Mouse (Mus musculus) testis, adult 2 months (tissue): ENCODE results near the gene Tsga10. TPM values are rescaled to one million over a fixed set of nuclear protein-coding genes. Genes with fewer than 3 reads are reported as not detected.

Experiments
- H3K27ac ChIP-seq: fragments of 200-500 bp; 2 replicates; pipeline ENCODE4 v1.5.1; 2012; ENCODE audit warnings: low read depth, low read length; ENCODE audit not compliant: control insufficient read depth, insufficient read depth
- H3K27me3 ChIP-seq: fragments of 200-500 bp; 2 replicates; pipeline ENCODE4 v1.6.1; 2012; ENCODE audit warnings: mild to moderate bottlenecking, low read length, moderate library complexity; ENCODE audit not compliant: control insufficient read depth, insufficient read depth
- H3K36me3 ChIP-seq: fragments of 200-500 bp; 2 replicates; pipeline ENCODE4 v1.6.1; 2012; ENCODE audit warnings: mild to moderate bottlenecking, low read length; ENCODE audit not compliant: control insufficient read depth, insufficient read depth
- H3K4me1 ChIP-seq: fragments of 200-500 bp; 2 replicates; pipeline ENCODE4 v1.6.1; 2012; ENCODE audit warnings: low read length; ENCODE audit not compliant: control insufficient read depth, insufficient read depth
- H3K4me3 ChIP-seq: fragments of 200-500 bp; 2 replicates; pipeline ENCODE4 v1.5.1; 2012; ENCODE audit warnings: low read depth, mild to moderate bottlenecking, low read length, moderate library complexity, mixed read lengths; ENCODE audit not compliant: control insufficient read depth
- CTCF ChIP-seq: fragments of 200-500 bp; IDR thresholded peaks from 2 replicates; pipeline ENCODE4 v1.5.1; 2012; ENCODE audit warnings: low read depth, mild to moderate bottlenecking, inconsistent platforms, low read length, moderate library complexity; ENCODE audit not compliant: control insufficient read depth, insufficient read depth, insufficient replicate concordance
- POLR2A ChIP-seq: fragments of 200-500 bp; IDR thresholded peaks from 2 replicates; pipeline ENCODE4 v1.6.1; 2012; ENCODE audit warnings: low read depth, mild to moderate bottlenecking, inconsistent platforms, low read length, moderate library complexity; ENCODE audit not compliant: control insufficient read depth
- polyA plus RNA-seq: library from polyadenylated mRNA; depleted of rRNA; stranded (reverse); fragments of >200 nt; gene quantifications from 2 replicates; pipeline ENCODE4 v1.2.3, GENCODE M21; 2012

Gene Tsga10
- polyA plus RNA-seq, 1 experiment, result 36.4 TPM

DNA sequence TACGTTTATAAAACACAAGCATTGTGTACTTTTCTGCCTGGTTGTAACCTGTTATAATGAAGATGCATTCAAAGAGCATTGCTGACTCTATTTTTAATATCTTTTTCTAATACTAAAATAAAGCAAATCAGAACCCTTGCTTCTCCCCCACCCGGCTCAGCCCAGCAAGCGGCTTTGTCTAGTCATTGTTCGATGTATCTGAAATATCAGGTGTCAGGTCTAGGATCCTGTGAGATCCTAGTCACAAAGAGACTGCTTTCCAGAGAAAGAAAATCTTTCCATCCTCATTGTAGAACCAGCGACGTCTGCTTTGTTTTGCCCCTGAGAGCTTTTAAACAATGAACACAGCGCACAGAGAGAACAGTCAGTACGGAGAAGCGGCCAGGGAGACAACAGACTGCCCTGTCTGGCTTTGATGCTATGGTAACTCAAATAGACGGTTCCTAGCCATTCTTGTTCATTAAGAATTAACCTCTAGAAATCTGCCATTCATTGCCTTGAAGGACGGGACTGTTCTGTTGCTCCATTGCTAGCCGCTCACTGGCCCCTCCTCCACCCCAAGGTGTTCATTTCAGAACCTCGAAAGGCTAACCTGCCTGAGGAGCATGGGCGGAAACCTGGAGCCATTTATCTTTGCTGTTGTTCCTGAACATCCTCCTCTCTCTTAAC, 123.5 kb downstream of the Tsga10 start:
- no peaks in the 10 kb centered on the region for H3K36me3 ChIP-seq
- no peaks in the 10 kb centered on the region for H3K27me3 ChIP-seq
- H3K4me3 ChIP-seq, result no peak overlapping the region
- H3K4me1 ChIP-seq, result no peaks in the 10 kb centered on the region
- no peak for TF ChIP-seq POLR2A
- no peak for TF ChIP-seq CTCF
- no peak overlapping the region for H3K27ac ChIP-seq

DNA sequence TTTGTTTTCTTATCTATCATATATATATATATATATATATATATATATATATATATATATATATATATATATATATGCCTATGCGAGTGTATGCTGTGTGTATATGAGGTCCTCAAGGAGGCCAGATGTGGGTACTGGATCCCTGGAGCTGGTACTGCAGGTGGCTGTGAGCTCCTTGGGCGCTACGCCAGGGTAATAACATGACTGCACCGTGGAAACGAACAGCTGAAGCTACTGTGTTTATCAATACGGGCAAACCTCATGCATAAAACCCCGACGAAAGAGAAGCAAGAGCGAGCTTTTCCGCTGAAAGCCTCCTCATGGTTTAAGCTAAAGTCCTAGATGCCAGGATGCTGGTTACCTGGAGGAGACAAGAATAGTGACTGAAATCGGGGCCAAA, 124.1 kb downstream of the Tsga10 start:
- no peak for TF ChIP-seq POLR2A
- H3K36me3 ChIP-seq, result no peaks in the 10 kb centered on the region
- H3K27me3 ChIP-seq, result no peaks in the 10 kb centered on the region
- no peaks in the 10 kb centered on the region for H3K4me1 ChIP-seq
- no peak overlapping the region for H3K4me3 ChIP-seq
- H3K27ac ChIP-seq, result no peak overlapping the region

DNA sequence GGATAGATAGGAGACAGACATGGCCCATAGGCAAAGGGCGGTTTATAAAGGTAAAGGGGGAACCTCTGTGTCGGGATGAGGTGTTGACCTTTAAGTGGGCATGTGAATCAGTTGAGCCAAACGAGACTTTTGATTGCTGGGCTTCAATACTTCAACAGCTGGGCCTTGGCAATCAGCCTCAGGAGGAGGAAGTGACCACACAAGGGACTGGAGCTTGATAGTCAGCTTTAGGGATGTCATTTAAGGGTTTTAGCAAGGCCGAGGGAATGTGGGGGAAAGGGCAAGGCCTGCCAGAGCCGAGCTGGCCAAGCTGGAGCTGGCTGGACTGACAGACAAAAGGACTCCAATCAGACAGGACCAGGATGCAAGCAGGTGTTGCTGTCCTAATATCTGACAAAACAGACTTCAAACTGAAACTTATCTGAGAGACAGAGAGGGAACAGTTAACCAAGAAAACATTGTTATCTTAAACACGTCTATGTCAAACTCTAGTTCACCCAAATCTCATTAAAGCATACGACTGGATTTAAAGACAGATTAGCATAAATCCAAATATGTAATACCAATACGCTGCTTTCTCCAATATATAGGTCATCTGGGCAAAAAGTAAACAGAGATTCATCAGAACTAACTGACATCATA, 125.9 kb downstream of the Tsga10 start:
- Histone ChIP-seq H3K27ac (no peak overlapping the region), H3K36me3 (no peaks in the 10 kb centered on the region), H3K4me3 (no peak overlapping the region), H3K27me3 (no peaks in the 10 kb centered on the region), H3K4me1 (no peaks in the 10 kb centered on the region)
- TF ChIP-seq CTCF (no peak), POLR2A (no peak)

DNA sequence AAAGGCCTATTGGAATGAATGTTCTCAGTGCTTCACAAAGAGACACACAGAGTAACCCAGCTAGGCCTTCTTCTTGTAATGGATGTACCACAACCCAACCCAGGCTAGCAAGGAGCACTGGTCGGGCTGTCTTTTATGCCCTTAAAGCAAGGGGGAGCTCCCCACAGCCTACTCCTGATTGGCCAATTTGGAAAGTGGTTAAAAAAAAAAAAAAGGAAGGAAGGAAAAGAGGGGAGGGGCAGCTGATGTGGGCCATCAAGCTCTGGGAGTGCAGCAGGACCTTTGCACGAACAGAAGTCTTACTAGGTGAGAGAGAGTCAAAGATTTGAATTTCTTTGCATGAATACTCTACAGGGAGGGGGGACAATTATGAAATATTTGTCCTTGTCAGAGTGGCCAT, 127.3 kb downstream of the Tsga10 start:
- no peaks in the 10 kb centered on the region for H3K4me1 ChIP-seq
- no peak for TF ChIP-seq POLR2A
- no peak for TF ChIP-seq CTCF

DNA sequence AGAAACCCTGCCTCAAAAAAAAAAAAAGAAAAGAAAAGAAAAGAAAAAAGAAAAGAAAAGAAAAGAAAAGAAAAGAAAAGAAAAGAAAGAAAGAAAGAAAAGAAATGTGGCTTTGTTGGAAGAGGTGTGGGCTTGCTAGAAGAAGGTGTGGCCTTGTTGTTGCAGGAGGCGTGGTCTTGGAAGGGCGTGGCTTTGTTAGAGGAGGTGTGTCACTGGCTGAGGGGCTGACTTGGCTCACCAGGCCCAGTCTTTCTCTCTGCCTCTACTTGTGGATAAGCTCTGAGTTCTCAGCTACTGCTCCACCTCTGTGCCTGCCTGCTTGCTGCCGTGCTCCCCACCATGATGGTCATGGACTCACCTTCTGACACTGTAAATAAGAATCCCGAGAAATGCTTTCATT, 129.2 kb downstream of the Tsga10 start:
- no peak overlapping the region for H3K27ac ChIP-seq
- TF ChIP-seq POLR2A (no peak), CTCF (no peak)
- H3K4me1 ChIP-seq, result no peaks in the 10 kb centered on the region
- no peaks in the 10 kb centered on the region for H3K27me3 ChIP-seq
- no peaks in the 10 kb centered on the region for H3K36me3 ChIP-seq
- H3K4me3 ChIP-seq, result no peak overlapping the region

More for the DNA sequence above, 127.3 kb downstream of the Tsga10 start:
- Histone ChIP-seq H3K27ac (no peak overlapping the region), H3K36me3 (no peaks in the 10 kb centered on the region), H3K4me3 (no peak overlapping the region), H3K27me3 (no peaks in the 10 kb centered on the region)

DNA sequence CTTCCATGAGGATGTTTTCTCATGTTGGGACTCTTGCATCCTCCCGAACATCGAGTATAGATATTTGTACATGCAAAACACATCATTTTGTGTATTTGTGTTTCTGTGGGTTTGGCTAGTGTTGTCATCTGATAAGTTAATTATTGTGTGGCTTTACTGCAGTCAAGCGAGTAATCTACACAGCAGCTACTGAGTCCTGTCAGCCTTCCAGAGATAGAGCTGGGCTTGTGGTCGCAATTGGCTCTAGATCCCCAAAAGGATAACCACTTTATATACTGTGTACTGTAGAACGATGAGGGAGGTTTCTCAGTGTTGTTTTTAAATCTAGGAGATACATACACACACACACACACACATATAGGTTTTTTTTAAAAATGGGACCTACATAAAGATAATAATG, 130.3 kb downstream of the Tsga10 start:
- H3K4me1 ChIP-seq, result no peaks in the 10 kb centered on the region
- no peaks in the 10 kb centered on the region for H3K36me3 ChIP-seq
- TF ChIP-seq POLR2A (no peak), CTCF (no peak)

DNA sequence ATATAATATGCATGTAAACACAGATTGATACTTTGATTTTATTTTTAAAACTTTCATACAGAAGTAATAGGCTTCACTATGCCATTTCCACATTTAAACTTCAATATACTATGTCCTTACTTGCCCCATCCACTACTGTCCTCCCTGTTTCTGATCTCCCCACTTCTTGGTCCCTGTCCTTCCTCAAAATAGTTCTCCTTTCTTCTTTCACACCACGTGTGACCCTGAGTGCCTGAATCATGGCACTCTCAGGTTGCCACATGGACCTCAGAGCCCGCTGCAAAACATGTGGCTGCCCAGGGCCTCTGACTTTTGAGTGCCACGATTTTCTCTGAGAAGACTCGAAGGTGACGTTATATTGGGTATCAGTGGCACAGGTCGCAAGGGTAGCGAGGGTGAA, 131.4 kb downstream of the Tsga10 start:
- Histone ChIP-seq H3K27ac (no peak overlapping the region), H3K4me3 (no peak overlapping the region), H3K27me3 (no peaks in the 10 kb centered on the region), H3K4me1 (no peaks in the 10 kb centered on the region), H3K36me3 (no peaks in the 10 kb centered on the region)
- TF ChIP-seq CTCF (no peak), POLR2A (no peak)

More for the DNA sequence above, 130.3 kb downstream of the Tsga10 start:
- no peaks in the 10 kb centered on the region for H3K27me3 ChIP-seq
- no peak overlapping the region for H3K27ac ChIP-seq
- no peak overlapping the region for H3K4me3 ChIP-seq
